Mouse (Mus musculus): ENCODE measurements around the gene Qrich2. TPM values are rescaled to one million over a fixed set of nuclear protein-coding genes. Genes with fewer than 3 reads are reported as not detected.
A peak's percentile ranks its signal among the peaks of the same experiment; 100 is the strongest.

Qrich2 gene
- total and polyA plus RNA-seq, 2 experiments from 2014 or later = 0.14 TPM; not detected in 1

DNA sequence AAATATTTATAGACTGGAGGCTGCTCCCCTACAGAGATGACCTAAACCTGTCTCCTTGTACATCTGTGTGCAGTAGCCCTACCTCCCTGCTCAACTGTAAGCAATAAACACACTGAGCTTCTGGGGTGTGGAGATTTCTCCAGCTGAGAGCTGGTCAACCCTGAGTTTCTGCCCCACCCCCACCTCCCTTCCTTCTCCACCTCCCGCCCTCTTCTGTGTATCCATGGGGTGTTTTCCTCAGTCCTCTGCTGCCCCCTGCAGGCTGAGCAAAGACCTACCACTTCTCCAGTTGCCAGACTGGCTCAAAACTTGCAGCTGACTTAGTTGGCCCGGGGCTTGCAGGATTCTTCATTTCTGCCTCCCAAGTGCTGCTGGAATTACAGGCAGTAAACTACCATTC is 2.2 kb downstream of the Qrich2 start:
- H3K4me2 ChIP-seq (ENCODE audit: low read depth, low read length, poor library complexity, severe bottlenecking) = no peak overlapping the region
- no peak overlapping the region for H3K27ac ChIP-seq (ENCODE audit: low read depth, low read length)
- WGBS = 11% methylated on average over 2 of the region's 2 CpGs
- H3K27me3 ChIP-seq (ENCODE audit: insufficient read depth, low read length) = no peaks in the 10 kb centered on the region; the same call in 1 of the 2 replicates
- no peak overlapping the region for H3K4me3 ChIP-seq (ENCODE audit: low read depth, low read length)
- no peaks in the 10 kb centered on the region for H3K9me3 ChIP-seq (ENCODE audit: low read length)
- no peaks in the 10 kb centered on the region for H3K4me1 ChIP-seq (ENCODE audit: insufficient read depth, low read length)
- peak; percentile 79 for TF ChIP-seq CTCF (IDR thresholded peaks at IDR 0.05)
- DNase-seq (ENCODE audit: low spot score) (peak; percentile 79), ATAC-seq (ENCODE audit: low FRiP score) (0 out of 2 replicates have a peak, but pooled peaks have one; percentile 31)
- no peak overlapping the region for H3K9ac ChIP-seq (replicated peaks; ENCODE audit: low read length, poor library complexity, severe bottlenecking)
- no peaks in the 10 kb centered on the region for H3K36me3 ChIP-seq (ENCODE audit: insufficient read depth, low read length)

DNA sequence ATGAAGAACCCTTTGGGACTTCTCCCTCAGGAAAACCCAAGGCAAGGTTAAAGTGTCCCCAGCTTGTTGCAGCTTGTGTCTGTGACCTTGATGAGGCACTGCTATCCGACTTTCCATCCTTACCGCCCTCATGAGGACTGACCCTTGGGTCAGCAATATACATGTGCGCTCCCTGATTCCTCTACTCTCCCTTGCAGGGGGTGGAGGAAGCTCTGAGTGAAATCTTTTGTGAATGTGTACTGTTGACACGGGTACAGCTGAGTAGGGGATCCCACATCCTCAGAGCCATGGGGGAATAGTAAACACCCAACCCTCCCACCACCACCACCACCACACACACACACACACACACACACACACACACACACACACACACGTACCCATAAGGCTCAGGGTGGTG is 2.7 kb downstream of the Qrich2 start:
- no peak for TF ChIP-seq CTCF (IDR thresholded peaks at IDR 0.05)
- no peak for DNase-seq (ENCODE audit: low spot score)
- Histone ChIP-seq H3K36me3 (ENCODE audit: insufficient read depth, low read length) (no peaks in the 10 kb centered on the region), H3K27ac (ENCODE audit: low read depth, low read length) (no peak overlapping the region), H3K4me1 (ENCODE audit: insufficient read depth, low read length) (no peaks in the 10 kb centered on the region), H3K9ac (replicated peaks; ENCODE audit: low read length, poor library complexity, severe bottlenecking) (no peak overlapping the region), H3K4me3 (ENCODE audit: low read depth, low read length) (no peak overlapping the region), H3K9me3 (ENCODE audit: low read length) (no peaks in the 10 kb centered on the region), H3K4me2 (ENCODE audit: low read depth, low read length, poor library complexity, severe bottlenecking) (no peak overlapping the region), H3K27me3 (ENCODE audit: insufficient read depth, low read length) (no peaks in the 10 kb centered on the region; the same call in 1 of the 2 replicates)
- ATAC-seq (ENCODE audit: low FRiP score) = no peak
- WGBS = 62% methylated on average over 5 of the region's 5 CpGs

GRCm38 (mm10) chr11:116459786-116460185 is 6.3 kb downstream of the Qrich2 start:
- no peaks in the 10 kb centered on the region for H3K36me3 ChIP-seq (ENCODE audit: insufficient read depth, low read length)
- H3K9ac ChIP-seq (replicated peaks; ENCODE audit: low read length, poor library complexity, severe bottlenecking) = no peak overlapping the region
- no peak overlapping the region for H3K4me3 ChIP-seq (ENCODE audit: low read depth, low read length)
- no peaks in the 10 kb centered on the region for H3K9me3 ChIP-seq (ENCODE audit: low read length)
- no peak overlapping the region for H3K4me2 ChIP-seq (ENCODE audit: low read depth, low read length, poor library complexity, severe bottlenecking)
- TF ChIP-seq CTCF (IDR thresholded peaks at IDR 0.05) = no peak
- no peak overlapping the region for H3K27ac ChIP-seq (ENCODE audit: low read depth, low read length)
- no peaks in the 10 kb centered on the region; the same call in 1 of the 2 replicates for H3K27me3 ChIP-seq (ENCODE audit: insufficient read depth, low read length)
- no peak for ATAC-seq (ENCODE audit: low FRiP score)
- WGBS = 63% methylated on average over 4 of the region's 4 CpGs
- H3K4me1 ChIP-seq (ENCODE audit: insufficient read depth, low read length) = no peaks in the 10 kb centered on the region
- no peak for DNase-seq (ENCODE audit: low spot score)

DNA sequence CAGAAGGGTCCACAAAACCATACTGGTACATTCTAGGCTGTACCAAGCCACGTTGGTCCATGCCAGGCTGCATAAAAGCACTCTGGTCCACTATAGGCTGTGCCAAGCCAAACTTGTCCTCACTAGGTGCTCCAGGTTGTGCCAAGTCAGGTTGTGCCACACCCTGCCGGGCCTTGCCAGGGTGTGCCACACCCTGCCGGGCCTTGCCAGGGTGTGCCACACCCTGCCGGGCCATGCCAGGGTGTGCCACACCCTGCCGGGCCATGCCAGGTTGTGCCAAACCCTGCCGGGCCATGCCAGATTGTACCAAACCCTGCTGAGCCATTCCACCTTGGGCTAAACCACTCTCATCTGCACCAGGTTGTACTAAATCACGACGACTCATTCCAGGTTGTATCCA is 9.8 kb downstream of the Qrich2 start:
- Histone ChIP-seq H3K9me3 (ENCODE audit: low read length) (no peaks in the 10 kb centered on the region), H3K36me3 (ENCODE audit: insufficient read depth, low read length) (no peaks in the 10 kb centered on the region), H3K27me3 (ENCODE audit: insufficient read depth, low read length) (no peaks in the 10 kb centered on the region), H3K9ac (replicated peaks; ENCODE audit: low read length, poor library complexity, severe bottlenecking) (no peak overlapping the region), H3K27ac (ENCODE audit: low read depth, low read length) (no peak overlapping the region), H3K4me2 (ENCODE audit: low read depth, low read length, poor library complexity, severe bottlenecking) (no peak overlapping the region), H3K4me3 (ENCODE audit: low read depth, low read length) (no peak overlapping the region), H3K4me1 (ENCODE audit: insufficient read depth, low read length) (no peaks in the 10 kb centered on the region)
- 89% methylated on average over 8 of the region's 8 CpGs for WGBS
- TF ChIP-seq CTCF (IDR thresholded peaks at IDR 0.05) = no peak
- no peak for ATAC-seq (ENCODE audit: low FRiP score)
- no peak for DNase-seq (ENCODE audit: low spot score)

DNA sequence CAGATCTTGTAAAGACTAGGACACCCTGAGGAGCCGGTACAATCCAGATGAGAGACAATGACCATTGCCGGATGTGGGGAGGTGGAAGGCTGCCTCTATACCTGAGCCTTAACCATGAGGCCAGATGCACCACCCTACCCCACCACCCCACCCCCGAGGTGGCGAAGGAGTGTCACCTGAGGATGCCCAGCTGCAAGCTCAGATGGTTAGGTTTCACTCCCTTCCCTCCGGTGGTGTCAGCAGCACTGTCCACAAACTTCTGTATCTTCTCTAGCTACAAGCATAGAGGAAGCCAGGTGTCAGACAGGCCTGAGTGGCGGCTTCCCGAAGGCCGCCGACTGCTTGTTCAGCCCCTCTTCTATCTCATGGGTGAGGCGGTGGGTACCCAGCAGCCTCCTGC is 12.2 kb downstream of the Qrich2 start:
- 95% methylated on average over 10 of the region's 10 CpGs for WGBS

DNA sequence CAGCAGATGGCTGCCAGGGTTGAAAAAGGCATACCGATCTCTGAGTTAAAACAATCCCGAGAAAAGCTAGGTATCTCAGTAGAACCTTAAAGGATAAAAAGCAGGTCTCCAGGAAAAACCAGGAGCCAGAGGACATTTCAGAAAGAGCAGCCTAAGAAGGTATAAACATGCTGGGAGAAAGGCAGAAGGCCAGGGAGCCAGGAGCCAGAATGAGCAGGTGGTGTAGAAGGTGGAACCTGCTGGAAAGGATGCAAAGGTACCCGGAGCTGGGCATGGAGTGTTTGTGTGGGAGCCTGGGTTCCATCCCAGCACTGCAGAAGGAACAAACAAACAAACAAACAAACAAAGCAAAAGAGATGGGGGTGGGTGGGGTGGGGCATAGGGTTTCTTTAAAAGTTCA is 16.7 kb downstream of the Qrich2 start:
- ATAC-seq (ENCODE audit: low FRiP score) (no peak), DNase-seq (ENCODE audit: low spot score) (no peak)
- H3K9me3 ChIP-seq (ENCODE audit: low read length) = peaks cover 6% of the 10 kb centered on the region; the same call in 1 of the 2 replicates
- WGBS = 93% methylated on average over 3 of the region's 3 CpGs
- H3K36me3 ChIP-seq (ENCODE audit: insufficient read depth, low read length) = no peaks in the 10 kb centered on the region
- H3K4me2 ChIP-seq (ENCODE audit: low read depth, low read length, poor library complexity, severe bottlenecking) = no peak overlapping the region
- no peak overlapping the region for H3K4me3 ChIP-seq (ENCODE audit: low read depth, low read length)
- no peaks in the 10 kb centered on the region; the same call in 1 of the 2 replicates for H3K4me1 ChIP-seq (ENCODE audit: insufficient read depth, low read length)
- no peak overlapping the region for H3K9ac ChIP-seq (replicated peaks; ENCODE audit: low read length, poor library complexity, severe bottlenecking)
- H3K27ac ChIP-seq (ENCODE audit: low read depth, low read length) = no peak overlapping the region
- H3K27me3 ChIP-seq (ENCODE audit: insufficient read depth, low read length) = no peaks in the 10 kb centered on the region; the same call in 1 of the 2 replicates
- no peak for TF ChIP-seq CTCF (IDR thresholded peaks at IDR 0.05)

More for the DNA sequence above, 12.2 kb downstream of the Qrich2 start:
- no peak for TF ChIP-seq CTCF (IDR thresholded peaks at IDR 0.05)
- no peak overlapping the region for H3K4me2 ChIP-seq (ENCODE audit: low read depth, low read length, poor library complexity, severe bottlenecking)
- H3K4me1 ChIP-seq (ENCODE audit: insufficient read depth, low read length) = no peaks in the 10 kb centered on the region
- DNase-seq (ENCODE audit: low spot score) = no peak
- H3K9me3 ChIP-seq (ENCODE audit: low read length) = peaks cover 6% of the 10 kb centered on the region; the same call in 1 of the 2 replicates
- H3K27ac ChIP-seq (ENCODE audit: low read depth, low read length) = no peak overlapping the region
- H3K36me3 ChIP-seq (ENCODE audit: insufficient read depth, low read length) = no peaks in the 10 kb centered on the region
- ATAC-seq (ENCODE audit: low FRiP score) = no peak
- no peak overlapping the region for H3K9ac ChIP-seq (replicated peaks; ENCODE audit: low read length, poor library complexity, severe bottlenecking)
- no peak overlapping the region for H3K4me3 ChIP-seq (ENCODE audit: low read depth, low read length)
- H3K27me3 ChIP-seq (ENCODE audit: insufficient read depth, low read length) = no peaks in the 10 kb centered on the region

All from midbrain, postnatal 0 days (tissue).